9 mouse cellular contexts compared by ENCODE assay signal in genomic region chr16:55951679-55952327, GRCm38 (mm10). TPM values are rescaled to one million over a fixed set of nuclear protein-coding genes. Genes with fewer than 3 reads are reported as not detected.
DNase-seq lines count a peak whose midpoint lies in the region; ATAC-seq and TF ChIP-seq lines count a peak whose summit lies in the region.
"Had no signal": no experiment of that assay in that cellular context is flagged by ENCODE, and none has a peak within 500 bp of the region (broad histone marks: within the 10 kb centered on the region; RNA-seq: fewer than 3 reads in every experiment).

No protein-coding gene starts in this region.

- no peak for DNase-seq in lung, embryonic 14.5 days
- DNase-seq in lung, postnatal 14 days: no peak
- no peak for DNase-seq in G1E (ENCODE audit: low spot score)
- DNase-seq in B cell, adult 2 months: no peak
- no peak for DNase-seq in urinary bladder, postnatal 25 days (ENCODE audit: low spot score)

- H3K36me3 ChIP-seq in lung, embryonic 14.5 days (ENCODE audit: insufficient read depth): no peaks in the 10 kb centered on the region
- H3K36me3 ChIP-seq in G1E (replicated peaks) (no peaks in the 10 kb centered on the region), myocyte (ENCODE audit: control insufficient read depth, insufficient read depth) (no peaks in the 10 kb centered on the region)
- H3K36me3 ChIP-seq in liver, embryonic 12.5 days: no peaks in the 10 kb centered on the region
- H3K36me3 ChIP-seq: midbrain, embryonic 12.5 days; neural tube, embryonic 12.5 days had no signal

- no peak for TF ChIP-seq POLR2A in myocyte (IDR thresholded peaks at IDR 0.05; ENCODE audit: insufficient read length, low read depth)

- H3K27ac ChIP-seq in lung, embryonic 14.5 days (ENCODE audit: low read depth): no peak overlapping the region
- no peak overlapping the region for H3K27ac ChIP-seq in liver, embryonic 12.5 days
- H3K27ac ChIP-seq: midbrain, embryonic 12.5 days; neural tube, embryonic 12.5 days had no signal

- 57% methylated on average over 7 of the region's 7 CpGs for WGBS in lung, embryonic 14.5 days
- WGBS in liver, embryonic 12.5 days (ENCODE audit: insufficient replicate concordance): 46% methylated on average over 7 of the region's 7 CpGs

- H3K9ac ChIP-seq in lung, embryonic 14.5 days: no peak overlapping the region
- H3K9ac ChIP-seq in liver, embryonic 12.5 days: peak overlapping the region; percentile 20; the same call in 1 of the 2 replicates
- H3K9ac ChIP-seq: midbrain, embryonic 12.5 days; neural tube, embryonic 12.5 days had no signal

- H3K4me1 ChIP-seq in lung, embryonic 14.5 days (ENCODE audit: insufficient read depth): no peaks in the 10 kb centered on the region
- H3K4me1 ChIP-seq in G1E (ENCODE audit: insufficient read depth, low read depth, low read length): peaks cover 25% of the 10 kb centered on the region
- peaks cover 12% of the 10 kb centered on the region for H3K4me1 ChIP-seq in liver, embryonic 12.5 days
- H3K4me1 ChIP-seq: midbrain, embryonic 12.5 days; neural tube, embryonic 12.5 days had no signal

- H3K9me3 ChIP-seq in lung, embryonic 14.5 days (ENCODE audit: low read depth, low read length): no peaks in the 10 kb centered on the region
- H3K9me3 ChIP-seq in G1E (replicated peaks): no peaks in the 10 kb centered on the region; the same call in 1 of the 2 replicates
- H3K9me3 ChIP-seq in liver, embryonic 12.5 days (replicated peaks): 0 out of 2 replicates have a peak, but pooled peaks cover 4% of the 10 kb centered on the region
- H3K9me3 ChIP-seq: midbrain, embryonic 12.5 days; neural tube, embryonic 12.5 days had no signal

- no peak overlapping the region for H3K4me2 ChIP-seq in lung, embryonic 14.5 days
- H3K4me2 ChIP-seq in liver, embryonic 12.5 days: peak overlapping the region; percentile 68
- peak overlapping the region; percentile 63 for H3K4me2 ChIP-seq in myocyte (ENCODE audit: low read depth)
- H3K4me2 ChIP-seq: midbrain, embryonic 12.5 days had no signal

- no peak overlapping the region for H3ac ChIP-seq in myocyte (ENCODE audit: control insufficient read depth, insufficient read length)

- H3K79me2 ChIP-seq in myocyte (ENCODE audit: control insufficient read depth, insufficient read depth): no peaks in the 10 kb centered on the region

- no peak overlapping the region for H3K4me3 ChIP-seq in lung, embryonic 14.5 days (ENCODE audit: low read depth, low read length)
- H3K4me3 ChIP-seq in G1E (ENCODE audit: low read depth, low read length): peak overlapping the region; percentile 48; the same call in 1 of the 2 replicates
- peak overlapping the region; percentile 49 for H3K4me3 ChIP-seq in liver, embryonic 12.5 days
- H3K4me3 ChIP-seq in myocyte: no peak overlapping the region
- H3K4me3 ChIP-seq: midbrain, embryonic 12.5 days; neural tube, embryonic 12.5 days had no signal

- no peaks in the 10 kb centered on the region for H3K27me3 ChIP-seq in lung, embryonic 14.5 days (ENCODE audit: insufficient read depth, low read length)
- H3K27me3 ChIP-seq in G1E (ENCODE audit: insufficient read depth, low read length) (no peaks in the 10 kb centered on the region), myocyte (ENCODE audit: control insufficient read depth, insufficient read depth, insufficient read length) (no peaks in the 10 kb centered on the region)
- H3K27me3 ChIP-seq in liver, embryonic 12.5 days (replicated peaks): no peaks in the 10 kb centered on the region
- H3K27me3 ChIP-seq: midbrain, embryonic 12.5 days; neural tube, embryonic 12.5 days had no signal

- TF ChIP-seq CTCF in lung, embryonic 14.5 days (IDR thresholded peaks at IDR 0.05; ENCODE audit: low read depth): no peak
- TF ChIP-seq CTCF in G1E (IDR thresholded peaks at IDR 0.05; ENCODE audit: low read depth, low read length): no peak

- ATAC-seq in lung, embryonic 14.5 days (ENCODE audit: insufficient read depth): peak; percentile 52; the same call in 1 of the 2 replicates
- ATAC-seq in G1E (ENCODE audit: extremely low read depth, insufficient number of reproducible peaks, low FRiP score, poor library complexity, severe bottlenecking): no peak
- ATAC-seq in liver, embryonic 12.5 days: peak; percentile 50; the same call in 1 of the 2 replicates

TF ChIP-seq in myocyte, 11 proteins besides CTCF, POLR2A, EP300 and RAD21:
- TF ChIP-seq POLR2AphosphoS2 (IDR thresholded peaks at IDR 0.05; ENCODE audit: insufficient read length, low read depth) (no peak), TCF3 (IDR thresholded peaks at IDR 0.05; ENCODE audit: insufficient read length, low read depth) (no peak), MAX (IDR thresholded peaks at IDR 0.05; ENCODE audit: low read depth) (no peak), MYOG (IDR thresholded peaks at IDR 0.05; ENCODE audit: control insufficient read depth in 1 of 3, insufficient read depth in 1 of 3, insufficient read length in 2 of 3, low read depth in 2 of 3) (no peak), MYOD1 (IDR thresholded peaks at IDR 0.05; ENCODE audit: control insufficient read depth in 1 of 3, insufficient read length in 2 of 3, low read depth in 2 of 3) (no peak), E2F4 (IDR thresholded peaks at IDR 0.05; ENCODE audit: insufficient read depth) (no peak), REST (IDR thresholded peaks at IDR 0.05; ENCODE audit: insufficient read depth, insufficient read length) (no peak), USF1 (IDR thresholded peaks at IDR 0.05; ENCODE audit: low read depth) (no peak), SRF (IDR thresholded peaks at IDR 0.05; ENCODE audit: control insufficient read depth, insufficient read length, low read depth) (no peak), CEBPB (IDR thresholded peaks at IDR 0.05; ENCODE audit: insufficient read depth, poor library complexity, severe bottlenecking) (no peak), TCF12 (IDR thresholded peaks at IDR 0.05; ENCODE audit: insufficient read depth, poor library complexity, severe bottlenecking) (no peak)

RNA-seq across cellular contexts. Expression of gene Rpl24, which starts 14.3 kb away (rescaled TPM):
- polyA plus RNA-seq in lung, embryonic 14.5 days (2014; fragmentation: Nextera tagmentation; extraction: Ambion mirVana): 845 and 899 TPM in 2 replicates
- total RNA-seq in G1E (2014; fragmentation: Nextera tagmentation) (410 and 496 TPM in 2 replicates), G1E (2017) (1,331 and 1,386 TPM in 2 replicates)
- polyA plus RNA-seq in G1E (2012) (62.5 and 148 TPM in 2 replicates), myocyte (2012; fragmentation: generic; extraction: Trizol) (1,858 TPM)
- polyA plus RNA-seq in liver, embryonic 12.5 days (2016; fragmentation: Nextera tagmentation; extraction: Ambion mirVana): 638 and 654 TPM in 2 replicates

RNA-seq across cellular contexts. Expression of gene Cep97, which starts 17.1 kb away (rescaled TPM):
- polyA plus RNA-seq in lung, embryonic 14.5 days (2014; fragmentation: Nextera tagmentation; extraction: Ambion mirVana): 11.9 and 14.0 TPM in 2 replicates
- total RNA-seq in G1E (2014; fragmentation: Nextera tagmentation) (17.4 and 17.6 TPM in 2 replicates), G1E (2017) (17.3 and 24.6 TPM in 2 replicates)
- polyA plus RNA-seq in G1E (2012) (5.8 and 11.4 TPM in 2 replicates), myocyte (2012; fragmentation: generic; extraction: Trizol) (4.6 TPM)
- 5.7 and 6.0 TPM in 2 replicates for polyA plus RNA-seq in liver, embryonic 12.5 days (2016; fragmentation: Nextera tagmentation; extraction: Ambion mirVana)

RNA-seq across cellular contexts. Expression of gene Zbtb11, which starts 21.9 kb away (rescaled TPM):
- 21.0 and 22.1 TPM in 2 replicates for polyA plus RNA-seq in lung, embryonic 14.5 days (2014; fragmentation: Nextera tagmentation; extraction: Ambion mirVana)
- total RNA-seq in G1E (2014; fragmentation: Nextera tagmentation) (37.0 and 37.6 TPM in 2 replicates), G1E (2017) (35.1 and 42.3 TPM in 2 replicates)
- polyA plus RNA-seq in G1E (2012) (6.8 TPM in 2 replicates), myocyte (2012; fragmentation: generic; extraction: Trizol) (5.1 TPM)
- 17.5 and 17.6 TPM in 2 replicates for polyA plus RNA-seq in liver, embryonic 12.5 days (2016; fragmentation: Nextera tagmentation; extraction: Ambion mirVana)

RNA-seq across cellular contexts. Expression of gene Nxpe3, which starts 56.7 kb away (rescaled TPM):
- 1.4 and 1.7 TPM in 2 replicates for polyA plus RNA-seq in lung, embryonic 14.5 days (2014; fragmentation: Nextera tagmentation; extraction: Ambion mirVana)
- total RNA-seq in G1E (2014; fragmentation: Nextera tagmentation) (25.2 and 29.2 TPM in 2 replicates), G1E (2017) (9.9 and 13.3 TPM in 2 replicates)
- polyA plus RNA-seq in G1E (2012) (0.79 and 1.3 TPM in 2 replicates), myocyte (2012; fragmentation: generic; extraction: Trizol) (0.90 TPM)
- 0.57 and 0.71 TPM in 2 replicates for polyA plus RNA-seq in liver, embryonic 12.5 days (2016; fragmentation: Nextera tagmentation; extraction: Ambion mirVana)

Comparison
In these comparisons a context has a peak if more than half of its experiments do, and no peak if none do; other contexts are left out.
1. H3K4me3 ChIP-seq: peak in G1E (single experiment) and liver, embryonic 12.5 days (single experiment); none in lung, embryonic 14.5 days (single experiment) and myocyte (single experiment).